ENCODE assay signal across 19 mouse cellular contexts in genomic region chr14:74047695-74048280, GRCm38 (mm10).
A peak's percentile ranks its signal among the peaks of the same experiment; 100 is the strongest.
DNase-seq lines count a peak whose midpoint lies in the region; ATAC-seq lines count a peak whose summit lies in the region.
"Had no signal": no experiment of that assay in that cellular context is flagged by ENCODE, and none has a peak within 500 bp of the region (broad histone marks: within the 10 kb centered on the region; RNA-seq: fewer than 3 reads in every experiment).

No protein-coding gene starts in this region.

- no peak overlapping the region for H3K9ac ChIP-seq in hindbrain, embryonic 12.5 days
- H3K9ac ChIP-seq in hindbrain, embryonic 11.5 days (ENCODE audit: low read depth, low read length) = no peak overlapping the region
- H3K9ac ChIP-seq in forebrain, embryonic 14.5 days (ENCODE audit: low read length) = no peak overlapping the region
- no peak overlapping the region for H3K9ac ChIP-seq in hindbrain, embryonic 16.5 days (ENCODE audit: low read depth, low read length)
- no peak overlapping the region for H3K9ac ChIP-seq in neural tube, embryonic 14.5 days (replicated peaks; ENCODE audit: low read depth, low read length)
- H3K9ac ChIP-seq: heart, embryonic 15.5 days; kidney, embryonic 15.5 days; limb, embryonic 12.5 days; liver, embryonic 13.5 days; lung, embryonic 14.5 days had no signal

- WGBS in hindbrain, embryonic 12.5 days = 81% methylated on average over 6 of the region's 6 CpGs
- 91% methylated on average over 6 of the region's 6 CpGs for WGBS in hindbrain, embryonic 11.5 days
- 85% methylated on average over 6 of the region's 6 CpGs for WGBS in forebrain, embryonic 14.5 days
- WGBS in hindbrain, embryonic 16.5 days = 73% methylated on average over 6 of the region's 6 CpGs
- 58% methylated on average over 6 of the region's 6 CpGs for WGBS in neural tube, embryonic 14.5 days
- WGBS in limb, embryonic 10.5 days = 82% methylated on average over 6 of the region's 6 CpGs

- H3K4me2 ChIP-seq in hindbrain, embryonic 12.5 days (replicated peaks) = no peak overlapping the region
- H3K4me2 ChIP-seq in hindbrain, embryonic 11.5 days (replicated peaks; ENCODE audit: low read depth, low read length) = no peak overlapping the region
- no peak overlapping the region for H3K4me2 ChIP-seq in forebrain, embryonic 14.5 days (ENCODE audit: low read length)
- H3K4me2 ChIP-seq in hindbrain, embryonic 16.5 days (ENCODE audit: low read length) = no peak overlapping the region
- no peak overlapping the region for H3K4me2 ChIP-seq in neural tube, embryonic 14.5 days (ENCODE audit: low read depth, low read length)
- H3K4me2 ChIP-seq: heart, embryonic 15.5 days; kidney, embryonic 15.5 days; limb, embryonic 12.5 days; liver, embryonic 13.5 days; lung, embryonic 14.5 days had no signal

- H3K9me3 ChIP-seq in hindbrain, embryonic 12.5 days (replicated peaks) = no peaks in the 10 kb centered on the region
- H3K9me3 ChIP-seq in hindbrain, embryonic 11.5 days (ENCODE audit: control insufficient read depth, low read length) = no peaks in the 10 kb centered on the region
- H3K9me3 ChIP-seq in forebrain, embryonic 14.5 days (replicated peaks; ENCODE audit: control insufficient read depth, low read length) = no peaks in the 10 kb centered on the region
- no peaks in the 10 kb centered on the region for H3K9me3 ChIP-seq in hindbrain, embryonic 16.5 days (ENCODE audit: control insufficient read depth, low read length)
- H3K9me3 ChIP-seq in neural tube, embryonic 14.5 days (ENCODE audit: control insufficient read depth, low read length) = no peaks in the 10 kb centered on the region
- no peaks in the 10 kb centered on the region for H3K9me3 ChIP-seq in limb, embryonic 10.5 days (replicated peaks)
- H3K9me3 ChIP-seq: heart, embryonic 15.5 days; kidney, embryonic 15.5 days; limb, embryonic 12.5 days; liver, embryonic 13.5 days had no signal

- H3K4me3 ChIP-seq in hindbrain, embryonic 12.5 days = no peak overlapping the region
- H3K4me3 ChIP-seq in hindbrain, embryonic 11.5 days (ENCODE audit: low read depth, low read length) = no peak overlapping the region
- H3K4me3 ChIP-seq in forebrain, embryonic 14.5 days (ENCODE audit: low read depth, low read length) = no peak overlapping the region
- H3K4me3 ChIP-seq in hindbrain, embryonic 16.5 days (ENCODE audit: low read length) = no peak overlapping the region
- no peak overlapping the region for H3K4me3 ChIP-seq in neural tube, embryonic 14.5 days (ENCODE audit: low read depth, low read length)
- no peak overlapping the region for H3K4me3 ChIP-seq in limb, embryonic 10.5 days
- H3K4me3 ChIP-seq: erythroblast, embryonic 14.5 days; heart, embryonic 15.5 days; kidney, embryonic 15.5 days; limb, embryonic 12.5 days; liver, embryonic 13.5 days had no signal

- H3K4me1 ChIP-seq in hindbrain, embryonic 12.5 days = no peaks in the 10 kb centered on the region
- no peaks in the 10 kb centered on the region for H3K4me1 ChIP-seq in hindbrain, embryonic 11.5 days (replicated peaks; ENCODE audit: control insufficient read depth, insufficient read depth, low read length)
- H3K4me1 ChIP-seq in forebrain, embryonic 14.5 days (ENCODE audit: control insufficient read depth, insufficient read depth, low read length) = no peaks in the 10 kb centered on the region; the same call in 1 of the 2 replicates
- no peaks in the 10 kb centered on the region for H3K4me1 ChIP-seq in hindbrain, embryonic 16.5 days (ENCODE audit: control insufficient read depth, insufficient read depth, low read depth, low read length)
- H3K4me1 ChIP-seq in neural tube, embryonic 14.5 days (ENCODE audit: control insufficient read depth, insufficient read depth, low read length) = 0 out of 2 replicates have a peak, but pooled peaks cover 6% of the 10 kb centered on the region
- peaks cover 11% of the 10 kb centered on the region for H3K4me1 ChIP-seq in limb, embryonic 10.5 days
- H3K4me1 ChIP-seq: heart, embryonic 15.5 days; kidney, embryonic 15.5 days; liver, embryonic 13.5 days had no signal

- 0 out of 2 replicates have a peak, but pooled peaks have one; percentile 22 for ATAC-seq in hindbrain, embryonic 12.5 days (ENCODE audit: low FRiP score)
- ATAC-seq in hindbrain, embryonic 11.5 days (ENCODE audit: low FRiP score) = no peak
- peak; percentile 46; the same call in 1 of the 2 replicates for ATAC-seq in forebrain, embryonic 14.5 days
- ATAC-seq in hindbrain, embryonic 16.5 days = peak; percentile 73
- peak; percentile 75; the same call in 1 of the 2 replicates for ATAC-seq in neural tube, embryonic 14.5 days (ENCODE audit: low read depth)

- no peaks in the 10 kb centered on the region for H3K27me3 ChIP-seq in hindbrain, embryonic 12.5 days
- no peaks in the 10 kb centered on the region for H3K27me3 ChIP-seq in hindbrain, embryonic 11.5 days (ENCODE audit: control insufficient read depth, insufficient read depth, low read length)
- no peaks in the 10 kb centered on the region for H3K27me3 ChIP-seq in forebrain, embryonic 14.5 days (replicated peaks; ENCODE audit: control insufficient read depth, insufficient read depth, low read length)
- no peaks in the 10 kb centered on the region for H3K27me3 ChIP-seq in hindbrain, embryonic 16.5 days (replicated peaks; ENCODE audit: control insufficient read depth, insufficient read depth, low read length)
- H3K27me3 ChIP-seq in neural tube, embryonic 14.5 days (ENCODE audit: control insufficient read depth, insufficient read depth, low read length) = no peaks in the 10 kb centered on the region
- no peaks in the 10 kb centered on the region for H3K27me3 ChIP-seq in limb, embryonic 10.5 days (ENCODE audit: low read depth, poor library complexity, severe bottlenecking)
- H3K27me3 ChIP-seq: heart, embryonic 15.5 days; kidney, embryonic 15.5 days; limb, embryonic 12.5 days; liver, embryonic 13.5 days had no signal

- no peak for DNase-seq in hindbrain, embryonic 11.5 days (ENCODE audit: low spot score)
- DNase-seq in forebrain, embryonic 14.5 days (ENCODE audit: low spot score) = peak; percentile 10
- no peak for DNase-seq in cerebellum, adult 8-10 months
- no peak for DNase-seq in limb, embryonic 10.5 days (ENCODE audit: low spot score)
- DNase-seq: cerebellum, adult 18-20 months; gastrocnemius, postnatal 36 days; heart, postnatal 4 days; kidney, postnatal 4 days; liver, embryonic 13.5 days; lung, embryonic 14.5 days; lung, postnatal 36 days; thymus, postnatal 36 days had no signal

- H3K36me3 ChIP-seq in hindbrain, embryonic 12.5 days = no peaks in the 10 kb centered on the region
- no peaks in the 10 kb centered on the region for H3K36me3 ChIP-seq in hindbrain, embryonic 11.5 days (ENCODE audit: control insufficient read depth, insufficient read depth, low read length)
- H3K36me3 ChIP-seq in forebrain, embryonic 14.5 days (ENCODE audit: control insufficient read depth, insufficient read depth, low read length) = no peaks in the 10 kb centered on the region
- no peaks in the 10 kb centered on the region for H3K36me3 ChIP-seq in hindbrain, embryonic 16.5 days (ENCODE audit: control insufficient read depth, insufficient read depth, low read length)
- H3K36me3 ChIP-seq in neural tube, embryonic 14.5 days (ENCODE audit: control insufficient read depth, insufficient read depth, low read length) = no peaks in the 10 kb centered on the region
- H3K36me3 ChIP-seq in limb, embryonic 10.5 days = no peaks in the 10 kb centered on the region
- H3K36me3 ChIP-seq: heart, embryonic 15.5 days; kidney, embryonic 15.5 days; limb, embryonic 12.5 days; liver, embryonic 13.5 days had no signal

- H3K27ac ChIP-seq in hindbrain, embryonic 12.5 days = peak overlapping the region; percentile 64
- no peak overlapping the region for H3K27ac ChIP-seq in hindbrain, embryonic 11.5 days (ENCODE audit: low read depth, low read length)
- H3K27ac ChIP-seq in forebrain, embryonic 14.5 days (ENCODE audit: low read depth, low read length) = 0 out of 2 replicates have a peak overlapping the region, but pooled peaks have one; percentile 29
- H3K27ac ChIP-seq in hindbrain, embryonic 16.5 days (ENCODE audit: low read depth, low read length) = peak overlapping the region; percentile 61
- peak overlapping the region; percentile 62; the same call in 1 of the 2 replicates for H3K27ac ChIP-seq in neural tube, embryonic 14.5 days (ENCODE audit: low read depth, low read length)
- H3K27ac ChIP-seq in limb, embryonic 10.5 days = no peak overlapping the region
- H3K27ac ChIP-seq: heart, embryonic 15.5 days; kidney, embryonic 15.5 days; limb, embryonic 12.5 days; liver, embryonic 13.5 days had no signal

Comparison
In these comparisons a context has a peak if more than half of its experiments do, and no peak if none do; other contexts are left out.
1. H3K27ac ChIP-seq: peak in hindbrain, embryonic 12.5 days (single experiment), forebrain, embryonic 14.5 days (single experiment), hindbrain, embryonic 16.5 days (single experiment) and neural tube, embryonic 14.5 days (single experiment); none in hindbrain, embryonic 11.5 days (single experiment) and limb, embryonic 10.5 days (single experiment).